Mouse (Mus musculus): ENCODE data around the gene Sppl2b.

DNA sequence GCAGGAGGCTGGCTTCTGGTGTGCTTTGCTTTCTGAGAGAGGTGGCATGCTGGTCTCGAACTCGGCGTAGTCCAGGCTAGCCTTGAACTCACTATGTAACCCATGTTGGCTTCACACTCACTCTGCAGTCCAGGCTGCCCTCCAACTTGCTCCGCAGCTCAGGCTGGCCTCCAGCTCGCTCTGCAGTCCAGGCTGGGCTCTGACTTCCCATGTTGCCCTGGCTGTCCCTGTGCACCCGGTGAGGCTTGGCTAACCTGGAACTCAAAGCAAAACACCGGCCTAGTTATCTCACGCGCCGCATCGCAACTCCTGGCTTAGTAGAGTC is 636 bp downstream of the Sppl2b start:
- TF ChIP-seq CTCF (IDR thresholded peaks at IDR 0.05; ENCODE audit: low read depth, low read length) (no peak), POLR2A (IDR thresholded peaks at IDR 0.05; ENCODE audit: borderline replicate concordance, low read depth, low read length) (no peak)
